Mouse (Mus musculus) WW6 (cell line): ENCODE measurements around the gene Wdfy4.

ENCODE experiments used
- DNase-seq: peaks from one replicate; pipeline ENCODE4 v3.0.0-alpha.2; 2013; ENCODE audit warnings: low read depth, low spot score

Wdfy4 gene

DNA sequence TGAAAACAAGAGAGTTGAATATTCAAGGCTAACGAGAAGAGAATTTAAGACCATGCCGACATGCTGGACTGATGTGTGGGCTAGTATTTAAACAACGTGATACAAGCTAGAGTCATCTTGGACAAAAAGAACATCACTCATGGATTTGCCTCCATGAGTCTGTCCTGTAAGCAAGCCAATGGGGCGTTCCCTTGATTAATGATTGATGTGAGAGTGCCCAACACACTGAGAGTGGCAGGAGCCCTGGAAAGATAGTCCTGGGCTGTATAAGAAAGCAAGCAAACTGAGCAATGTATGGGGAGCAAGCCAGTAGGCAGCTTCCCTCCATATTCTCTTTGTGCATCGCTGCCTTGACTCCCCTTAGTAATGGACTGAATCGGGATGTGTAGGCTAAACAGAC, 106.7 kb downstream of the Wdfy4 start:
- no peak for DNase-seq

GRCm38 (mm10) chr14:33078110-33078509, 107.2 kb downstream of the Wdfy4 start:
- no peak for DNase-seq

- DNase-seq: no peak
These were observed 112.0 kb downstream of the Wdfy4 start for GRCm38 (mm10) chr14:33073355-33073754.

- DNase-seq: no peak
These were observed 113.0 kb downstream of the Wdfy4 start for GRCm38 (mm10) chr14:33072351-33072750.

- DNase-seq: no peak
These were observed 117.6 kb downstream of the Wdfy4 start for GRCm38 (mm10) chr14:33067676-33068075.

DNA sequence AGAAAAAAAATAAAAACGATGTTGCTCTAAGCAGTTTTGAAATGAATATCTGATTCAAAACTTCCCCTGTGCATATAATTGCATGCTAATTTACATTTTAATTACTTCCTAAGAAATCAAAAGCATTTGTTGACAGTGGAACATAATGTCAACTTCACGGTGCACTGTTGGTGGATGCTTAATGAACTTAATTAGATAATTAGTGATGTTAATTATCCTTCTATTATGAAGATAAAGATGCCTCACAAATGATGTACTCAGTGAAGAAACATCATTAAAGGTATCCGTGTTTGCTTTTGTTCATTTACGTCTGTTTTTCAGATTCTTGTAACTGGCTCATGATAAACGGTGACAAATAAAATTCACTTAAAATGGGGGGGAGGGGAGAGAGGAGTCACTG, 122.3 kb downstream of the Wdfy4 start:
- DNase-seq: no peak

DNA sequence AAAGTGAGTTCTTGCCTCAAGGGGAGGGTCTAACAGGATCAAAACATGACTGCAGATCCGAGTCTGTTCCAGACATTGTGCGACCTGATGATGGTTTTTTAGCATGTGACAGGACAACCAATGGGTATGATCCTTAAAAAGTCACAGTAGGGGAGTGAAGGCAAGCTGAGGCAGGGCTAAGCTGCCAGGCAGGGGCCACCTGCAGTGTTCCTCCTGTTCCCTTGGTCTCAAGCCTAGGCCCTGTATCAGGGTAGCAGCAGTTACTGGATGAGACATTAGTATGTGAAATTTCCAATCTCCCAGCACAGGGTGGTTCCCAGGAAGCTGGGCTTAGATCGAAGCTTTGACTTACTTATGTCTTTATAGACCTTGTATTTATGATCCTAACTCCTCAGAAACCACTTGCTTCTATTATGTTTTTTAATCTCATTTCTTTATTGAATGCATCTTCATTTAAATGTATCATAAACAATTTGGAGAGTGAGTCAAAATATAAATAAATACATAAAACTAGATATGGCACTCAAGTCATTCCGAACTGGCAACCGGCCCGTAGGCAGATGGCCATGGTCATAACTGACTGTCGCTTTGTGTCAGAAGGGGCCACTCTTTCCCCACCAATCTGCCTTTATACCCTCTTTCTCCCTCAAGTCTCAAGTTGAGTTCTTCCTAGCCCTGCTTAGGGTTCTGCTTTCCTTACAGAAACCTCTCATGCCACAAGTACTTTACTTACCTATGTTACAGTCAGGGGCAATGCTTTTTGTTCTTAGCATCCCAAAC, 126.2 kb downstream of the Wdfy4 start:
- DNase-seq: no peak

- DNase-seq: no peak
These were observed 131.9 kb downstream of the Wdfy4 start for GRCm38 (mm10) chr14:33053441-33053840.

DNA sequence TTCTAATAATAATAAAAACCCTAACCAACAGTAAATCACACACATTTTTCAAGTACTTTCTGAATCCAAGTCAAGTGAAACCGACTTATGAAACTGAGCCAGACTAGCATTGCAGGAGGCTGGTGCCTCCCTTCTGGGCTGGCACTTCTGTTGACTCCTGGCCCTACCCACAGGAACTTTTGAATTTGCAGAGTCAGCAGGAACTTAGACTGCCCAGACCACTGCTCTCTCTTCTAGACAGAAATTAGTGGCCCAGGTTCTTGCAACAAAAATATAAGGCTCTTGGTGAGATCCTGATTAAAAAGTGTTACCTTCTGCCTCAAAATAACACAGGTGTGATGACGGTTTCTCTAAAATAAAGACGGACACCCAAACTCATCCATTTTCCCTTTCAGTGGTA, 140.1 kb downstream of the Wdfy4 start:
- no peak for DNase-seq

GRCm38 (mm10) chr14:33036811-33037210, 148.5 kb downstream of the Wdfy4 start:
- no peak for DNase-seq

- no peak for DNase-seq
These were observed 149.9 kb downstream of the Wdfy4 start for GRCm38 (mm10) chr14:33035386-33035785.

DNA sequence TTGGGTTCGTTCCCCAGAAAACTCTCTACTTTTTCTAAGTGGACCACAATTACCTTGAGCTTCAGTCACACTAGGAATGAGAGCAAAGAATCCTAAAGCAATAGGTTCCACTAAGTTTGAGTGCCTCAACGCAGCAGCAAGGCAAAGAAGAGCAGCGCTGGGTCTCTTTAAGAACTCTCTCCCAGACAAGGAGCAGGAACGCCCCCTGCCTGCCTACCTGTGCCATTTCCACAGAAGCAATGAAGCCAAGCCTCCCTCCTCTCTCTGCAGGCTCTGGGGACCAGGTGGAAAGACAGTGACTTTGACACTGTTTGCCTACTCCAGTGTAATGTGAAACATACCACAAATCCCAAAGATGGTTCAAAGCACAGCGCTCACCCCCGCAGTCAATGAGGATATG, 151.9 kb downstream of the Wdfy4 start:
- DNase-seq: no peak

DNA sequence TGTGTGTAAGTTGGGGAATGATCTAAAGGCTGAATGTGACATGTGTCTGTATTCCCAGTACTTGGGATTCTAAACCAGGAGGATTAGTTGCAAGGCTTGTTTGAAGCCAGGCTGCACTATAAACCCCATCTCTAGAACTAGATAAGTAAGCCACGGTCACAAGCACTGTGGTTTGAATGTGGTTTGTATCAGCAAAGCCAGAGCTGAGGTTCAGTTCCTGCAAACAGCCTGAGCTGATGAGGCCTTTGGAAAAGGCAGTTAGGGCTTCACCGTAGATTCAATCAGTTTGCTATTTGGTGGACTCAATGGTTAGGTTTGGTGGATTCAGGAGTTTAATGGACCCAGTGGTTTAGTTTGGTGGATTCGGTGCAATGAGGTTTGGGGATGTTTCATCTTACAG, 154.5 kb downstream of the Wdfy4 start:
- DNase-seq: no peak

- no peak for DNase-seq
These were observed 165.7 kb downstream of the Wdfy4 start for GRCm38 (mm10) chr14:33019606-33020005.

- DNase-seq: no peak
These were observed 166.3 kb downstream of the Wdfy4 start for GRCm38 (mm10) chr14:33019050-33019449.

DNA sequence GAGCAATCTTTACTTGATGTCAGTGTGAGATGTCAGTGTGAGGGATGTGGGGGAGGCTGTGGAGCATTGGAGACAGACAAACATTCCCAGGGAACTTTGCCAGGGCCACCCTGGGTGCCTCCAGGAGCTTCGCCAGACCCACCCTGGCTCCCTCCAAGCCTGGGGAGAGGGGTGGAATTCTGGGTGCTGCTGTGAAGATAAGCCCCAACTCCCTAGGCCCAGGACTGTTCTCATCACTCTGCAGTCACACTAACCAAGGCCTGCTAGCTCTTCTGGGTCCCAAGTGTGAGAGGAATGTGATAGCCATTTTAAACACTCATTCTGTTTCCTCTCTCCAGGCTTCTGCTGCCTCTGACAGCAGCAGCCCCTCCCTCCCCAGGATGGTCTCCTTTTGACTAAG, 177.7 kb downstream of the Wdfy4 start:
- no peak for DNase-seq

GRCm38 (mm10) chr14:33005114-33005513, 180.2 kb downstream of the Wdfy4 start:
- no peak for DNase-seq

- DNase-seq: no peak
These were observed 185.0 kb downstream of the Wdfy4 start for GRCm38 (mm10) chr14:33000112-33000979.

- no peak for DNase-seq
These were observed 185.8 kb downstream of the Wdfy4 start for GRCm38 (mm10) chr14:32999511-32999910.

DNA sequence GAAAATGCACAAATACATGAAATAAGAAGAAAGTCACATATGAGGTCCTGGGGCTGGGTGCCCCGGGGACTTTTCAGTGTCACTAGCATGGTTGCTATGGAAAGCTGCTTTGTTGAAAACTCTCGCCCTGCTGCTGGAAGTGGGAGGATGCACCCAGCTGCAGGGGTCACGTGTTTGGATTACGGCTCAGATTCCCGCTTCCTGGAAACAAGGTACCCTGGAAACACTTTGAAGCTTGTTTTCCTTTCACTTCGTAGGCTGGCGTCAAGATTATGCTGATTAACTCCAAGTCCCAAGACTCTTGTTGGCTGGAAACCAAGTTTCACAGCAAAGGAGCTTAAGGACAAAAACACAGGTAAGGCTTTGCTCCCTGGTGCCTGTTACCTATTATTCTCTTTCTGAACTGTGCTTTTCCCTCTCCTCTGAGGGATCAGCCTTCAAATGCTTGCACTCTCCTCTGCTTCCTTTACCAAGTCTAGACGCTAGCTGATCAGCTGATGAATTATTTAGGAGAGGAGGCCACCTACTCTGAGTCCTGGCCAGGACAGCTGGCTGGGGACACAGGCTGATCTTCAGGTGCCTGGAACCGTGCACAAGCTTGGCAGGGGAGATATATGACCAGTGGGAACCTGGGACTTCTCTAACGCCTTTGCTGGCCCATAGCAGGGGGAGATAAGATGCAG, 190.2 kb downstream of the Wdfy4 start:
- peak; percentile 31 for DNase-seq

DNA sequence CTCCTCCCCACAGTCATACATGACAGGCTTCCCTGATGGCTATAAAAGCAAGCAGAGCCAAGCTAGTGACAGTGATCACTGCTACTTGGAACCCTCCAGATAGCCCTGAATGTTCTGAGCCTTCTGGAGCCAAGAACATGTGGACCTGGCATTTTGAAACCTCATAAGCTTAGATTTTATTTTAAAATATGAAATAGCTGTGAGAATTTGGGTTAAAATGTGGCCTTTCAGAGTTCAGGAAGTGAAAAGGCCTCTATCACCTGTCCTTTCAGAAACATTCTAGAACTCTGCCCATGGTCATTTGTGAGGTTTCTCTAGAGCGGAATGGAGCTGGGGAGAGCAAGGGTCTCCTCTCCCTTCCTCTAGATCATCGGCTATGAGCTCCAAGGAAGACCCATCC, 194.2 kb downstream of the Wdfy4 start, which contains the start of gene Lrrc18:
Gene Lrrc18 (plus strand): TSS at position 301 of the 400 bp plus-strand sequence.
- no peak for DNase-seq

DNA sequence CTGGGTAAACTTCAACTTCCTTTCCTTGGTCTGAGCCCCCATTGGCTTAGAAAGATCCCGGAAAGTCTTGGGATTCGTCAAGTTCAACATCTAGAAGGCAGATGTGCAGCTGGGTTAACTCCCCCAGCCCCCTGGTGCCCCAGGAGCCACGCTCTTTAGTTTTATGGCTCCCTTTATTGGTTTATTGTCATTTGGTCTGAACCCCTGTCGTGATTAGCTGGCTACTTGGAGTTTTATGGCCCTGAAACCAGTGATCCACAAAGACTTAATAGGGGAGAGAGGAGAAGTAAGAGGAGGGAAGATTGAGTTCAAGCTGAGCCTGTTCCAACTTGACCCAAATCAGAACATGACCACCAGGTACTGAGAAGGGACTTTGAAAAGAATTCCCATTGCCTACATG, 198.6 kb downstream of the Wdfy4 start:
- DNase-seq: no peak
